Mouse (Mus musculus) central nervous system, embryonic 18 days (tissue): Measurements from ENCODE around the gene Speer4d. TPM values are rescaled to one million over a fixed set of nuclear protein-coding genes. Genes with fewer than 3 reads are reported as not detected.

Experiments
- polyA plus RNA-seq: library from polyadenylated mRNA; depleted of rRNA; stranded (reverse); fragments of >200 nt; gene quantifications from 2 replicates; pipeline ENCODE4 v1.2.3, GENCODE M21; 2012; rRNA removed

Speer4d gene
- polyA plus RNA-seq = not detected in 2 replicates

DNA sequence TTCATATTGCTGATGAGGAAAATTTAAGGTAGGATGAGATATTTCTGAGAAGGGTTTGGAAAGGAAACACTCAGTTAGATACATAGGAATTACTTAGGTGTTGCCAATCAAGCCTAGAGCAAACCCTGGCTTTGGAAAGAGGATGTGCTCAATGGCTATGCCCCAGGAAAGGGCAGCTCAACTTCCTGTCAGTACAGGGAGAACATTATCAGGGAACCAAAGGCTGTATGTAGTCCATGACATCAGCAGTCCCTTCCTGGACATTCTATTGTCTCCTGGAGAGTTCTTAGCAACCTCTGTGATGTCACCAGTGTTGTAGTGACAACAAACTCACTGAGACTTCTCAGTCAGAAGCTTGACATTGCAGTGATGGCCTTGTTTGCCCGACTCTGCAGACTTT, at the start of gene Speer4d:
TSS of gene Speer4d (plus strand) at position 301 of the 400 bp plus-strand sequence.

DNA sequence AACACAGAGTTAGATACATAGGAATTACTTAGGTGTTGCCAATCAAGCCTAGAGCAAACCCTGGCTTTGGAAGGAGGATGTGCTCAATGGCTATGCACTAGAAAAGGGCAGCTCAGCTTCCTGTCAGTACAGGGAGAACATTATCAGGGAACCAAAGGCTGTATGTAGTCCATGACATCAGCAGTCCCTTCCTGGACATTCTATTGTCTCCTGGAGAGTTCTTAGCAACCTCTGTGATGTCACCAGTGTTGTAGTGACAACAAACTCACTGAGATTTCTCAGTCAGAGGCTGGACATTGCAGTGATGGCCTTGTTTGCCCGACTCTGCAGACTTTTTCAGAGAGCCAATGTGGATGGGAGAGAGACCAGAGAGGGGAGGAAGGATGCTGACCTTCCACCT, 41.8 kb upstream of the Speer4d start, which contains the start of gene Gm21083:
TSS of gene Gm21083 (plus strand) at position 301 of the 400 bp plus-strand sequence.

DNA sequence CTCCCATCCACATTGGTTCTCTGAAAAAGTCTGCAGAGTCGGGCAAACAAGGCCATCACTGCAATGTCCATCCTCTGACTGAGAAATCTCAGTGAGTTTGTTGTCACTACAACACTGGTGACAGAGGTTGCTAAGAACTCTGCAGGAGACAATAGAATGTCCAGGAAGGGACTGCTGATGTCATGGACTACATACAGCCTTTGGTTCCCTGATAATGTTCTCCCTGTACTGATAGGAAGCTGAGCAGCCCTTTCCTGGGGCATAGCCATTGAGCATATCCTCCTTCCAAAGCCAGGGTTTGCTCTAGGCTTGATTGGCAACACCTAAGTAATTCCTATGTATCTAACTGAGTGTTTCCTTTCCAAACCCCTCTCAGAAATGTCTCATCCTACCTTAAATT, 38.1 kb downstream of the Speer4d start, which contains the start of gene 4930572O03Rik:
TSS of gene 4930572O03Rik (minus strand) at position 101 of the 400 bp plus-strand sequence.

Other genes with a start within 250 kb of the Speer4d start
- gene Gm21149, start 142.5 kb upstream of the Speer4d start, polyA plus RNA-seq = not detected in 2 replicates
- not detected in 2 replicates for gene Gm21190, start 89.8 kb upstream of the Speer4d start, polyA plus RNA-seq
- not detected in 2 replicates for gene Gm21083, start 41.7 kb upstream of the Speer4d start, polyA plus RNA-seq
- gene 4930572O03Rik, start 38.0 kb downstream of the Speer4d start, polyA plus RNA-seq = not detected in 2 replicates
- not detected in 2 replicates for gene Speer4c, start 95.2 kb downstream of the Speer4d start, polyA plus RNA-seq